Mouse (Mus musculus) limb, embryonic 14.5 days (tissue): ENCODE data around the gene Agtrap. TPM values are rescaled to one million over a fixed set of nuclear protein-coding genes. Genes with fewer than 3 reads are reported as not detected.

Experiments
- ATAC-seq: fragments of 200-750 bp; cut with Nextera tagmentation; 2 replicates; pipeline ENCODE4 v1.8.0; 2017; ENCODE audit warnings: low read depth, moderate number of reproducible peaks, moderate TSS enrichment; ENCODE audit not compliant: low FRiP score
- DNase-seq: peaks from one replicate; pipeline ENCODE4 v3.0.0-alpha.2; 2015; ENCODE audit warnings: low spot score
- H3K27ac ChIP-seq: fragments of 300-500 bp; sonication (generic); replicated peaks from 2 replicates; pipeline ENCODE4 v1.5.1; 2014; ENCODE audit warnings: low read depth, mild to moderate bottlenecking, low read length, moderate library complexity, mixed read lengths
- H3K27me3 ChIP-seq: fragments of 300-500 bp; sonication (generic); 2 replicates; pipeline ENCODE4 v1.6.1; 2014; ENCODE audit warnings: low read length, mixed read lengths; ENCODE audit not compliant: control insufficient read depth, insufficient read depth
- H3K36me3 ChIP-seq: fragments of 300-500 bp; sonication (generic); 2 replicates; pipeline ENCODE4 v1.6.1; 2014; ENCODE audit warnings: mild to moderate bottlenecking, low read length, moderate library complexity, mixed read lengths; ENCODE audit not compliant: control insufficient read depth, insufficient read depth
- H3K4me1 ChIP-seq: fragments of 300-500 bp; sonication (generic); 2 replicates; pipeline ENCODE4 v1.6.1; 2014; ENCODE audit warnings: antibody characterized with exemption, low read length, mixed read lengths; ENCODE audit not compliant: control insufficient read depth, insufficient read depth
- H3K4me2 ChIP-seq: fragments of 300-500 bp; sonication (generic); replicated peaks from 2 replicates; pipeline ENCODE4 v1.6.1; 2014; ENCODE audit warnings: low read depth, mild to moderate bottlenecking, low read length, moderate library complexity; ENCODE audit not compliant: severe bottlenecking
- H3K4me3 ChIP-seq: fragments of 300-500 bp; sonication (generic); replicated peaks from 2 replicates; pipeline ENCODE4 v1.5.1; 2014; ENCODE audit warnings: low read length
- H3K9ac ChIP-seq: fragments of 300-500 bp; sonication (generic); 2 replicates; pipeline ENCODE4 v1.6.1; 2014; ENCODE audit warnings: mild to moderate bottlenecking, low read depth, low read length, moderate library complexity; ENCODE audit not compliant: severe bottlenecking
- H3K9me3 ChIP-seq: fragments of 300-500 bp; sonication (generic); 2 replicates; pipeline ENCODE4 v1.6.1; 2016; ENCODE audit warnings: low read length; ENCODE audit not compliant: control insufficient read depth
- POLR2A ChIP-seq: fragments of 200-500 bp; IDR thresholded peaks from 2 replicates; pipeline ENCODE4 v1.8.0; 2012; ENCODE audit warnings: inconsistent platforms, mild to moderate bottlenecking, moderate library complexity, borderline replicate concordance; ENCODE audit not compliant: insufficient read depth, insufficient read length; ENCODE audit errors: extremely low read depth
- WGBS: fragments of 180-500 bp; shearing (Covaris S2); extraction: QIAGEN DNeasy Blood & Tissue Kit; methylation state at CpG from one replicate; pipeline ENCODE4 v1.1.7; 2014; 5-methylcytosine and 5-hydroxymethylcytosine counted together
- polyA plus RNA-seq, 2 experiments: library from polyadenylated mRNA; depleted of rRNA in 1 of 2; stranded (reverse) in 1 of 2; unstranded in 1 of 2; fragments of >200 nt; fragmentation: Nextera tagmentation in 1 of 2; extraction: Ambion mirVana in 1 of 2; gene quantifications; 2 replicates each; pipeline versions ENCODE4 v1.2.1 to v1.2.3; 2012 to 2014

Agtrap gene
- polyA plus RNA-seq, 2 experiments, result 11.0 to 17.6 TPM

DNA sequence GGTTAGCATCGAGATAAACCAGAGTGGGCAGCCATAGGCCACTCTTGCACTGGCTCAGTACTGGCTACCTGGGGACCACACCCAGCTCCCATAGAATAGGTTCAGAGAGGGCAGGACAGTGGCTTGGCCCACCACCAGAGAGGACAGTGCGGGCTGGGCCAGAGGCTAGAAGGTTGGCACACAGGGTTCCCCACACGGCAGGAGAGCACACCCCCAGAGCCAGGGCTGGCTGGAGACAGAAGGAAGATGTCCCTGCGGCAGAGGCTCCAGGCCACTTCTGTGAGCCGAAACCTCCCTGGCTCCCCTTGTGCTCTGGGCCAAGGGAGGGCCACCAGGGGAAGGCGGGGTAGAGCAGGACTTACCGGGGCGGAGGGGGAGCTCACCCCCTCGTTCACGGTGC lies 6.6 kb downstream of the Agtrap start:
- no peak for ATAC-seq
- DNase-seq, result no peak
- no peak overlapping the region for H3K4me2 ChIP-seq
- peaks cover 17% of the 10 kb centered on the region for H3K36me3 ChIP-seq
- H3K27ac ChIP-seq, result no peak overlapping the region
- TF ChIP-seq POLR2A, result no peak
- no peak overlapping the region for H3K4me3 ChIP-seq
- no peaks in the 10 kb centered on the region for H3K9me3 ChIP-seq
- no peaks in the 10 kb centered on the region for H3K27me3 ChIP-seq
- H3K4me1 ChIP-seq, result 0 out of 2 replicates have a peak, but pooled peaks cover 6% of the 10 kb centered on the region
- WGBS, result 92% methylated on average over 8 of the region's 10 CpGs
- no peak overlapping the region for H3K9ac ChIP-seq

DNA sequence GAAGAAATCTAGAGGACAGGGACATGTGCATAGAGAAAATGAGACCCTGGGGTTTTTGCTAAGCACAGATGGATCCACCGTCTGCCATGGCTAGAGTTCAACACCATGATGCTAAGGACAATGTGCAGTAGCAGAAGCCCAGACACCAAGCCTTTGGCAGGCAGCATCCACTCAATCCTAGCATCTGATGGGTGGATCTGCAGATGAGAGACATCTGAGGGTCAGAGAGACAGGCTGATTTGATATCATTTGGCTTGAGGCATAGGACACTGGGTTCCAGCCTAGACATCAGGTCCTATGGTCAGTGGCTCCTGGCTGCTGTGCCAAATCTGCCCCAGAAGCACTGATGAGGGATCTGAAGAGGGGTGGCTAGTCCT lies 7.2 kb downstream of the Agtrap start:
- no peak overlapping the region for H3K4me3 ChIP-seq
- no peaks in the 10 kb centered on the region for H3K9me3 ChIP-seq
- no peak overlapping the region for H3K4me2 ChIP-seq
- no peak overlapping the region for H3K9ac ChIP-seq
- H3K27me3 ChIP-seq, result no peaks in the 10 kb centered on the region
- H3K4me1 ChIP-seq, result peaks cover 7% of the 10 kb centered on the region; the same call in 1 of the 2 replicates
- WGBS, result 95% methylated on average over 1 of the region's 1 CpGs
- TF ChIP-seq POLR2A, result no peak
- H3K27ac ChIP-seq, result no peak overlapping the region
- ATAC-seq (no peak), DNase-seq (no peak)
- H3K36me3 ChIP-seq, result peaks cover 17% of the 10 kb centered on the region

DNA sequence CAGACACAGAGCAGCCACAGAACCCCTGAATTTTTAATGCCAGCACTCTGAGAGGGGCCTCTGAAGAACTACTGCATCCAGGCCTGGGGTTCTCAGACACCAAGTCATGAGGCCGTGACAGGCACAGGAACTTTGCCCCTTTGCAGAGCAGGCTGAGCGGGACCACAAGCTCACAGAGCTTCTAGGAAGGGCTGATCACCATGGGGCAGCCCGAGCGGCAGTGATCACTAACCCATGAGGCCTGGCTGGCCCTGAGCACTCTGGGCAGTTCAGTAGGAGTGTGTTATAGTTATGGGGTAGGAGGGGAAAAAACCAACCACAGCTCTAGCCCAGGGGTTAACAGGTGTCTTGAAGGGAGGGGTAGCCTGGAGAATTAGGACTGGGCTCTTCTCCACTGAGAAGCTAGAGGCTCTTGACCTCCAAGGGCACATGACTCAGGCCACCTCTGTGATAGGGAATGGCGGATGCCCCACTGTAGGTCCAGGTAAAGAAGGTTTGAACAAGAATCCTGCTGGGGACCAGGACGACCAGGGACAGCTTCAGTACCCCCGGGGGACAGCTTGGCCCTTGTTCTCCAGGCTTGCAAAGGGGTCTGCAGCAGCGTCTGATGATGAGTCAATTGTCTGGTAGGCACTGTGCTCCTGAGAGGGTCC lies 7.8 kb downstream of the Agtrap start:
- H3K9me3 ChIP-seq, result no peaks in the 10 kb centered on the region
- DNase-seq, result no peak
- WGBS, result 86% methylated on average over 8 of the region's 8 CpGs
- no peak for ATAC-seq
- H3K9ac ChIP-seq, result no peak overlapping the region
- H3K4me3 ChIP-seq, result no peak overlapping the region
- no peak overlapping the region for H3K27ac ChIP-seq
- no peaks in the 10 kb centered on the region for H3K27me3 ChIP-seq
- no peak overlapping the region for H3K4me2 ChIP-seq
- no peak for TF ChIP-seq POLR2A
- H3K36me3 ChIP-seq, result peaks cover 17% of the 10 kb centered on the region
- H3K4me1 ChIP-seq, result peaks cover 7% of the 10 kb centered on the region; the same call in 1 of the 2 replicates

DNA sequence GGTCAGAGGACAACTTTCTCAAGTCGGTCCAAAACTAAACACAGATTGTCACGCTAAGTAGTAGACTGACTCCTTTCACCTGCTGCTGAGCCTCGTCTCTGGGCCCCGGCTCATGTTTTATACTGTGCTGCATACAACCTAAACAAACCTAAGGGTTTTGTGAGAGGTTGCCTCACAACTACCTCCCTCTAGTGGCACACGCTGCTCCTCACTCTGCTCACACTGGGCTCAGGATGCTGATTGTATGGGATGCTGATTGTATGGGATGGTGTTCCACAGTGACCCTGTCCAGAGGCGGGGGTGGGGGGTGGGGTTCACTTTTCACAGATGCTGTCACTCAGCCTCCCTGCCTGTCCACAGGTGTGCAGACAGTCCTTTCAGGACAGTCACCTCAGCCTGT lies 8.6 kb downstream of the Agtrap start:
- ATAC-seq (no peak), DNase-seq (no peak)
- H3K9me3 ChIP-seq, result no peaks in the 10 kb centered on the region
- TF ChIP-seq POLR2A, result no peak
- H3K4me3 ChIP-seq, result no peak overlapping the region
- 59% methylated on average over 6 of the region's 6 CpGs for WGBS
- no peak overlapping the region for H3K9ac ChIP-seq
- H3K27ac ChIP-seq, result no peak overlapping the region
- H3K36me3 ChIP-seq, result peaks cover 17% of the 10 kb centered on the region
- no peak overlapping the region for H3K4me2 ChIP-seq
- H3K4me1 ChIP-seq, result peaks cover 7% of the 10 kb centered on the region; the same call in 1 of the 2 replicates
- H3K27me3 ChIP-seq, result no peaks in the 10 kb centered on the region

DNA sequence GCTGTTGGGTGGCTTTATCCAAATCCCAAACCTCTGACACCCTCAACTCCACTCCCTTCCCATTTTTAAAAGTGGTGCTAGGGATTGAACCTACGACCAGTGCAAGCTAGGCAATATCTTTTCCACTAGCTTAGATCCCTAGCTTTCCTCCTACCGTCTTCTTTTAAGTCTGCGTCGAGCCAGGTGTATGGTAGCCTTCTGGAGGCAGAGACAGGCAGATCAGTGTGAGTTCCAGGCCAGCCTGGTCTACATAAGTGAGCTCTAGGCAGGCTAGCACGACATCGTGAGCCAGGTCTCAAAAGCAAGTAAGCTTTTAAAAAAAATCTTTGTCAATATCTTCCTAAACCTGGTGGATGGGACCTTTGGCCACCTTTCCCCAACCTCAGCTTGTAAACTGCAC lies 11.9 kb downstream of the Agtrap start:
- no peak overlapping the region for H3K9ac ChIP-seq
- 91% methylated on average over 6 of the region's 6 CpGs for WGBS
- H3K4me1 ChIP-seq, result peaks cover 4% of the 10 kb centered on the region; the same call in 1 of the 2 replicates
- H3K9me3 ChIP-seq, result no peaks in the 10 kb centered on the region
- DNase-seq (no peak), ATAC-seq (no peak)
- no peak for TF ChIP-seq POLR2A
- no peak overlapping the region for H3K4me3 ChIP-seq
- no peak overlapping the region for H3K4me2 ChIP-seq
- no peak overlapping the region for H3K27ac ChIP-seq
- no peaks in the 10 kb centered on the region for H3K27me3 ChIP-seq
- peaks cover 10% of the 10 kb centered on the region; the same call in 1 of the 2 replicates for H3K36me3 ChIP-seq

DNA sequence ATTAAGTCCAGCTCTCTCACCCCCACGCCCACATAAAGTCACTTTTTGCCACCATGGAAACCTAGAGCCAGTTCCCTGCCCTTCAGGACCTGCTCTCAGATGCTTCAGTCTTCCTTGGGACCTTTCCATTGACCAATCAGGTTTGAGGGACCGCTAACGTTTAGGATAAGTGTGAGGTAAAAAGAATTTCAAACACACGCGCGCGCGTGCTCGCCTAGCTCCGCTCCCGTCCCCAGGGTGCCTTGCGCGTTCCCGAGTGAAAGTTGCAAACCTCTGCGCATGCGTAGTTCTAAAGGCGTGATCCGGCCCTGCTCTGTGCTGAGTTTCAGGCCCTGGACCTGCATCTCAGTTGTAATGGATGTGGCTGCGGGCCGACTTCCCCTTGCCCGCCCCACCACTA lies 12.6 kb downstream of the Agtrap start:
- no peak for ATAC-seq
- Histone ChIP-seq H3K27ac (no peak overlapping the region), H3K36me3 (0 out of 2 replicates have a peak, but pooled peaks cover 6% of the 10 kb centered on the region), H3K4me1 (peaks cover 4% of the 10 kb centered on the region; the same call in 1 of the 2 replicates), H3K4me2 (peak overlapping the region; percentile 48), H3K4me3 (peak overlapping the region; percentile 27), H3K9me3 (no peaks in the 10 kb centered on the region), H3K9ac (peak overlapping the region; percentile 46), H3K27me3 (no peaks in the 10 kb centered on the region)
- no peak for TF ChIP-seq POLR2A
- WGBS, result 32% methylated on average over 21 of the region's 21 CpGs
- peak; percentile 72 for DNase-seq
